8 mouse cellular contexts compared by ENCODE assay signal in the genomic region with DNA sequence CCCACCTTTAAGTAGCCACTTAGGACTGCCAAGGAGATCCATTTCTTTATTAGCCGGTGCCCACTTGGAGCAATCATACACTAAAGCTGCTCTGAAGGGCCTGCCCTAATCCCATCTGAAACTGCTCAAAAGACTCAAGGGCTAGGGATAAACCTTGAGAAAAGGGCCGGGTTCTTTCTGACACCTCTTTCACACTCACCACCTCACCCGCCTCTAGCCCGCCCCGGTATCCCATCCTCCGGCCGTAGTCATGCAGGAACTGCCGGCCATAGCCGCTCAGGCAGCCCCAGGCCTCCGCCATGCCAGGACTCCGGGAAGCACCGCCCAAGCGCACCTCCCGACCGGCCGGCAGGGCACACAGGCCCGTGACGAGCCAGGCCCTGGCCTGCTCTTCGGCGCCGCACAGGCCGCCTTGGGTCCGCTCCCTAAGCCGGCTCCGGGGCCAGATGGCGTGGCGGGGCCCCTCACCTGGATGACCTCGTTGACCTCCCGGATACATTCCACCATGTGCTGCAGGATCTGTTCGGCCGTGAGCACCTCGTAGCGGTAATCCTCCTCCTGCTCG. TPM values are rescaled to one million over a fixed set of nuclear protein-coding genes. Genes with fewer than 3 reads are reported as not detected.
DNase-seq lines count a peak whose midpoint lies in the region; ATAC-seq lines count a peak whose summit lies in the region.

No protein-coding gene starts in this region.

- no peaks in the 10 kb centered on the region for H3K36me3 ChIP-seq in intestine, embryonic 15.5 days
- H3K36me3 ChIP-seq in limb, embryonic 11.5 days (ENCODE audit: control insufficient read depth, insufficient read depth, low read length) = no peaks in the 10 kb centered on the region
- no peaks in the 10 kb centered on the region for H3K36me3 ChIP-seq in midbrain, embryonic 12.5 days

- H3K27ac ChIP-seq in intestine, embryonic 15.5 days = peak overlapping the region; percentile 99
- peak overlapping the region; percentile 98 for H3K27ac ChIP-seq in limb, embryonic 11.5 days (replicated peaks; ENCODE audit: low read depth, low read length)
- peak overlapping the region; percentile 100 for H3K27ac ChIP-seq in midbrain, embryonic 12.5 days (replicated peaks)

- peak overlapping the region; percentile 97 for H3K9ac ChIP-seq in intestine, embryonic 15.5 days
- peak overlapping the region; percentile 99 for H3K9ac ChIP-seq in limb, embryonic 11.5 days (ENCODE audit: low read length)
- peak overlapping the region; percentile 99 for H3K9ac ChIP-seq in midbrain, embryonic 12.5 days (replicated peaks)

- H3K9me3 ChIP-seq in intestine, embryonic 15.5 days = no peaks in the 10 kb centered on the region
- no peaks in the 10 kb centered on the region for H3K9me3 ChIP-seq in limb, embryonic 11.5 days (ENCODE audit: control insufficient read depth, low read length)
- H3K9me3 ChIP-seq in midbrain, embryonic 12.5 days = no peaks in the 10 kb centered on the region

- ATAC-seq in intestine, embryonic 15.5 days = peak; percentile 48
- ATAC-seq in limb, embryonic 11.5 days (ENCODE audit: insufficient number of reproducible peaks, low FRiP score, low TSS enrichment, low read depth) = peak; percentile 61; the same call in 1 of the 2 replicates
- peak; percentile 42 for ATAC-seq in midbrain, embryonic 12.5 days (ENCODE audit: low FRiP score, low read depth)
- no peak for ATAC-seq in inflammation-experienced regulatory T-cells, adult 6 months

- peak overlapping the region; percentile 74 for H3K4me2 ChIP-seq in intestine, embryonic 15.5 days (replicated peaks)
- H3K4me2 ChIP-seq in limb, embryonic 11.5 days (ENCODE audit: low read depth, severe bottlenecking) = peak overlapping the region; percentile 80
- peak overlapping the region; percentile 84 for H3K4me2 ChIP-seq in midbrain, embryonic 12.5 days (replicated peaks)

- WGBS in intestine, embryonic 15.5 days = under 1% methylated on average over 34 of the region's 34 CpGs
- WGBS in limb, embryonic 11.5 days = 0% methylated on average over 34 of the region's 34 CpGs
- under 1% methylated on average over 34 of the region's 34 CpGs for WGBS in midbrain, embryonic 12.5 days

- intact Hi-C loops in gastrocnemius, postnatal 14 days (cut with DNase I; ENCODE audit: low total_unique reads) = loop anchor here (10.0 kb wide), 1 partner anchor 81 kb away; no protein-coding TSS in a partner anchor

- H3K4me1 ChIP-seq in intestine, embryonic 15.5 days (replicated peaks) = no peaks in the 10 kb centered on the region
- no peaks in the 10 kb centered on the region for H3K4me1 ChIP-seq in limb, embryonic 11.5 days (ENCODE audit: control insufficient read depth, insufficient read depth, low read length)
- peaks cover 8% of the 10 kb centered on the region for H3K4me1 ChIP-seq in midbrain, embryonic 12.5 days

- DNase-seq in adrenal gland, adult 18-20 months (ENCODE audit: low spot score in 2 of 2) = peak; percentile 72 to 73
- peak; percentile 58 for DNase-seq in embryo, embryonic 10.5 days (ENCODE audit: low spot score)
- peak; percentile 76 for DNase-seq in gastrocnemius, postnatal 14 days
- DNase-seq in limb, embryonic 11.5 days (ENCODE audit: low spot score) = peak; percentile 73
- DNase-seq in skeletal muscle tissue, adult 2 months (ENCODE audit: low read depth, low spot score) = peak; percentile 56

- H3K4me3 ChIP-seq in intestine, embryonic 15.5 days (replicated peaks) = peak overlapping the region; percentile 96
- peak overlapping the region; percentile 99 for H3K4me3 ChIP-seq in limb, embryonic 11.5 days (ENCODE audit: low read depth, low read length)
- peak overlapping the region; percentile 99 for H3K4me3 ChIP-seq in midbrain, embryonic 12.5 days

- no peaks in the 10 kb centered on the region for H3K27me3 ChIP-seq in intestine, embryonic 15.5 days (replicated peaks)
- no peaks in the 10 kb centered on the region for H3K27me3 ChIP-seq in limb, embryonic 11.5 days (ENCODE audit: control insufficient read depth, insufficient read depth, low read length)
- no peaks in the 10 kb centered on the region for H3K27me3 ChIP-seq in midbrain, embryonic 12.5 days

RNA-seq across cellular contexts. Expression of gene Arih1, which starts 0.8 kb away (rescaled TPM):
- 100 to 1,000 TPM; 113 to 143 TPM for total RNA-seq in adrenal gland, adult 18-20 months (2021)
- total RNA-seq in gastrocnemius, postnatal 14 days (2021) = 10 to 100 TPM; 77.7 to 82.2 TPM
- 11.5 and 12.7 TPM in 2 replicates for polyA plus RNA-seq in intestine, embryonic 15.5 days (2015; fragmentation: Nextera tagmentation; extraction: Ambion mirVana)
- polyA plus RNA-seq in limb, embryonic 11.5 days (2014; fragmentation: Nextera tagmentation; extraction: Ambion mirVana) = 20.3 and 21.2 TPM in 2 replicates
- 24.0 and 28.5 TPM in 2 replicates for polyA plus RNA-seq in midbrain, embryonic 12.5 days (2016; fragmentation: Nextera tagmentation; extraction: Ambion mirVana)
- 10 to 100 TPM; 19.6 to 23.7 (median 23.0) TPM for polyA plus RNA-seq in inflammation-experienced regulatory T-cells, adult 6 months (2017; shearing (Covaris generic))

RNA-seq across cellular contexts. Expression of gene Hexa, which starts 53.7 kb away (rescaled TPM):
- total RNA-seq in adrenal gland, adult 18-20 months (2021) = 100 to 1,000 TPM; 110 to 154 TPM
- total RNA-seq in gastrocnemius, postnatal 14 days (2021) = 10 to 100 TPM; 21.2 to 22.4 TPM
- polyA plus RNA-seq in intestine, embryonic 15.5 days (2015; fragmentation: Nextera tagmentation; extraction: Ambion mirVana) = 108 and 120 TPM in 2 replicates
- 47.1 and 49.5 TPM in 2 replicates for polyA plus RNA-seq in limb, embryonic 11.5 days (2014; fragmentation: Nextera tagmentation; extraction: Ambion mirVana)
- polyA plus RNA-seq in midbrain, embryonic 12.5 days (2016; fragmentation: Nextera tagmentation; extraction: Ambion mirVana) = 45.5 and 47.7 TPM in 2 replicates
- polyA plus RNA-seq in inflammation-experienced regulatory T-cells, adult 6 months (2017; shearing (Covaris generic)) = 10 to 100 TPM; 15.6 to 38.7 (median 37.6) TPM

RNA-seq across cellular contexts. Expression of gene Tmem202, which starts 54.1 kb away (rescaled TPM):
- 1 to 10 TPM; 2.9 to 3.1 TPM for total RNA-seq in adrenal gland, adult 18-20 months (2021)
- under 1 TPM; 0.42 to 0.43 TPM for total RNA-seq in gastrocnemius, postnatal 14 days (2021)
- polyA plus RNA-seq in intestine, embryonic 15.5 days (2015; fragmentation: Nextera tagmentation; extraction: Ambion mirVana) = 0.35 TPM in 1 of 2 replicates, not detected in the other
- 0.13 and 0.28 TPM in 2 replicates for polyA plus RNA-seq in limb, embryonic 11.5 days (2014; fragmentation: Nextera tagmentation; extraction: Ambion mirVana)
- 0.21 TPM in 1 of 2 replicates, not detected in the other for polyA plus RNA-seq in midbrain, embryonic 12.5 days (2016; fragmentation: Nextera tagmentation; extraction: Ambion mirVana)
- polyA plus RNA-seq in inflammation-experienced regulatory T-cells, adult 6 months (2017; shearing (Covaris generic)) = not detected
